Mouse (Mus musculus) liver, embryonic 14.5 days (tissue): Measurements from ENCODE around the gene Bak1.

Experiments
- CTCF ChIP-seq: IDR thresholded peaks from 2 replicates; pipeline ENCODE4 v1.5.1; 2016; ENCODE audit warnings: antibody characterized with exemption, low read depth, control low read depth
- EP300 ChIP-seq: IDR thresholded peaks from 2 replicates; pipeline ENCODE4 v1.6.1; 2016; ENCODE audit warnings: antibody characterized with exemption, low read depth

DNA sequence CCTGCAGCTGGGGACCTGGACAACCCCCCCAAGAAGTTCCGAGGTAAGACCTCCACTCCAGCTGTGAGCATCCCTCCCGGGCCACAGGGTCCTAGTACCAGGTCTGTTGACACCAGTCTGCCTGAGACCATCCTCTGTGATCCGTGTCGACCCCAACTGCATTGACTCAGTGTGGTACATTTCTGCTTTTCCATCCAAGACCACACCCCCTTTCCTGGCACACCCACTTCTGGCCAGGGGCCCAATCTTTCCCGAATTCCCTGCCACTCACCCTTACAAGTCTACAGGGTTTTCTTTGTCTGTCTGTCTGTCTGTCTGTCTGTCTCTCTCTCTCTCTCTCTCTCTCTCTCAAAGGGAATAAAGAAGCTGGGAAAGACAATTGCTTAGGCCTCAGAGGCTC, 44.3 kb upstream of the Bak1 start:
- TF ChIP-seq CTCF (no peak), EP300 (no peak)
